Mouse (Mus musculus): ENCODE measurements around the gene Spon1. TPM values are rescaled to one million over a fixed set of nuclear protein-coding genes. Genes with fewer than 3 reads are reported as not detected.
A peak's percentile ranks its signal among the peaks of the same experiment; 100 is the strongest.

The Spon1 gene
- polyA plus RNA-seq, 1 experiment from 2014 or later = 3.2 TPM

DNA sequence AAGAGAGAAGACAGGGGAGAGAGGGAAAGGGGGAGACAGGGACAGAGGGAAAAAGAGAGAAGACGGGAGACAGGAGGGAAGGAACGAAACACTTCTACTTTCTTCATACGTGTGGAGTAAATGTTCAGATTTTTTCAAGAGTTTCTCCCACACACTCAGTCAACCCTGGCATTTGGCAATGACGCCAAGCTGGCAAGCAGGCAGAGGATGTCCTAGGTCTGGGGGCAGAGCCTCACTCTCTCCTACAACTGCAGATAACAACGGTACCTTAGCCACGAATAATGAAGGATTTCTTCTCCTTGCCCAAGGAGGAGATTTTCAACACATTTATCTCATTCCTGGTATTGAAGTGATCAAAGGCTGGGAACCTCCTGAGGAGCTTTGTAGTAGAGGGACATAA, 321.5 kb downstream of the Spon1 start:
- H3K4me3 ChIP-seq (ENCODE audit: low read depth, low read length) = no peak overlapping the region
- no peaks in the 10 kb centered on the region for H3K36me3 ChIP-seq (ENCODE audit: control insufficient read depth, insufficient read depth)
- H3K27me3 ChIP-seq (replicated peaks; ENCODE audit: control insufficient read depth, insufficient read depth, low read length) = no peaks in the 10 kb centered on the region
- no peak for ATAC-seq
- 0 out of 2 replicates have a peak, but pooled peaks cover 11% of the 10 kb centered on the region for H3K4me1 ChIP-seq (replicated peaks; ENCODE audit: control insufficient read depth, insufficient read depth, low read length)
- TF ChIP-seq CTCF (IDR thresholded peaks at IDR 0.05; ENCODE audit: low read depth) = no peak
- no peaks in the 10 kb centered on the region for H3K9me3 ChIP-seq (ENCODE audit: control insufficient read depth)
- WGBS = 43% methylated on average over 6 of the region's 6 CpGs
- H3K9ac ChIP-seq (ENCODE audit: low read depth, low read length) = no peak overlapping the region
- H3K4me2 ChIP-seq (replicated peaks; ENCODE audit: low read depth) = peak overlapping the region; percentile 50
- peak overlapping the region; percentile 79; the same call in 1 of the 2 replicates for H3K27ac ChIP-seq (ENCODE audit: low read depth, low read length)

GRCm38 (mm10) chr7:114087986-114088385, 322.2 kb downstream of the Spon1 start:
- H3K27ac ChIP-seq (ENCODE audit: low read depth, low read length) = peak overlapping the region; percentile 79
- 0 out of 2 replicates have a peak, but pooled peaks cover 11% of the 10 kb centered on the region for H3K4me1 ChIP-seq (replicated peaks; ENCODE audit: control insufficient read depth, insufficient read depth, low read length)
- WGBS = 14% methylated on average over 11 of the region's 11 CpGs
- H3K4me3 ChIP-seq (ENCODE audit: low read depth, low read length) = no peak overlapping the region
- H3K4me2 ChIP-seq (replicated peaks; ENCODE audit: low read depth) = peak overlapping the region; percentile 50
- H3K9ac ChIP-seq (ENCODE audit: low read depth, low read length) = no peak overlapping the region
- no peaks in the 10 kb centered on the region for H3K36me3 ChIP-seq (ENCODE audit: control insufficient read depth, insufficient read depth)
- no peaks in the 10 kb centered on the region for H3K27me3 ChIP-seq (replicated peaks; ENCODE audit: control insufficient read depth, insufficient read depth, low read length)
- no peak for TF ChIP-seq CTCF (IDR thresholded peaks at IDR 0.05; ENCODE audit: low read depth)
- H3K9me3 ChIP-seq (ENCODE audit: control insufficient read depth) = no peaks in the 10 kb centered on the region
- ATAC-seq = peak; percentile 24; the same call in 1 of the 2 replicates

- WGBS = 32% methylated on average over 5 of the region's 5 CpGs
- H3K27me3 ChIP-seq (replicated peaks; ENCODE audit: control insufficient read depth, insufficient read depth, low read length) = no peaks in the 10 kb centered on the region
- peak overlapping the region; percentile 79 for H3K27ac ChIP-seq (ENCODE audit: low read depth, low read length)
- no peaks in the 10 kb centered on the region for H3K36me3 ChIP-seq (ENCODE audit: control insufficient read depth, insufficient read depth)
- H3K9me3 ChIP-seq (ENCODE audit: control insufficient read depth) = no peaks in the 10 kb centered on the region
- peak overlapping the region; percentile 48 for H3K4me2 ChIP-seq (replicated peaks; ENCODE audit: low read depth)
- 0 out of 2 replicates have a peak, but pooled peaks cover 11% of the 10 kb centered on the region for H3K4me1 ChIP-seq (replicated peaks; ENCODE audit: control insufficient read depth, insufficient read depth, low read length)
- ATAC-seq = peak; percentile 88
- TF ChIP-seq CTCF (IDR thresholded peaks at IDR 0.05; ENCODE audit: low read depth) = no peak
- no peak overlapping the region for H3K9ac ChIP-seq (ENCODE audit: low read depth, low read length)
- H3K4me3 ChIP-seq (ENCODE audit: low read depth, low read length) = no peak overlapping the region
Observed at GRCm38 (mm10) chr7:114088918-114089317, 323.1 kb downstream of the Spon1 start.

DNA sequence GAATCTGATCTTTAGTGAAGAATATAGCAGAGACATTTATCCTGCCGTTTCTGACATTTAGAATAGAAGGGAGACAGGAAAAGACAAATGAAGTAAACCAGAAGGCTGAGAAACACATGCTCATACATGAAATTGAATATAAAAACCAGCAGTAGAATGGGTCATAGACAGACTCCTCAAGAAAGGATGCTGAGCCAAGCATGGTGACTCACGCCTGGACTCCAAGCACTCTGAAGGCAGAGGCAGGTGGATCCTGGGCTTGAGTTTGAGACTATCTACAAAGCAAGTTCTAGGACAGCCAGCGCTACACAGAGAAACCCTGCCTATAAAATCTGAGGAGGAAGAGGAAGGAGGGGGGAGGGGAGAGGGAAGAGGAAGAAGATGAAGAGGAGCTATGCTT, 324.4 kb downstream of the Spon1 start:
- WGBS = 75% methylated on average over 3 of the region's 3 CpGs
- TF ChIP-seq CTCF (IDR thresholded peaks at IDR 0.05; ENCODE audit: low read depth) = no peak
- no peak overlapping the region for H3K4me2 ChIP-seq (replicated peaks; ENCODE audit: low read depth)
- no peaks in the 10 kb centered on the region for H3K36me3 ChIP-seq (ENCODE audit: control insufficient read depth, insufficient read depth)
- H3K4me3 ChIP-seq (ENCODE audit: low read depth, low read length) = no peak overlapping the region
- 0 out of 2 replicates have a peak overlapping the region, but pooled peaks have one; percentile 46 for H3K27ac ChIP-seq (ENCODE audit: low read depth, low read length)
- ATAC-seq = no peak
- H3K27me3 ChIP-seq (replicated peaks; ENCODE audit: control insufficient read depth, insufficient read depth, low read length) = no peaks in the 10 kb centered on the region
- no peaks in the 10 kb centered on the region for H3K9me3 ChIP-seq (ENCODE audit: control insufficient read depth)
- 0 out of 2 replicates have a peak, but pooled peaks cover 11% of the 10 kb centered on the region for H3K4me1 ChIP-seq (replicated peaks; ENCODE audit: control insufficient read depth, insufficient read depth, low read length)
- H3K9ac ChIP-seq (ENCODE audit: low read depth, low read length) = no peak overlapping the region

GRCm38 (mm10) chr7:114090892-114091545, 325.2 kb downstream of the Spon1 start:
- Histone ChIP-seq H3K27ac (ENCODE audit: low read depth, low read length) (peak overlapping the region; percentile 46; the same call in 1 of the 2 replicates), H3K9me3 (ENCODE audit: control insufficient read depth) (no peaks in the 10 kb centered on the region), H3K4me1 (replicated peaks; ENCODE audit: control insufficient read depth, insufficient read depth, low read length) (0 out of 2 replicates have a peak, but pooled peaks cover 11% of the 10 kb centered on the region), H3K27me3 (replicated peaks; ENCODE audit: control insufficient read depth, insufficient read depth, low read length) (no peaks in the 10 kb centered on the region), H3K36me3 (ENCODE audit: control insufficient read depth, insufficient read depth) (no peaks in the 10 kb centered on the region), H3K9ac (ENCODE audit: low read depth, low read length) (no peak overlapping the region), H3K4me3 (ENCODE audit: low read depth, low read length) (no peak overlapping the region), H3K4me2 (replicated peaks; ENCODE audit: low read depth) (peak overlapping the region; percentile 33; the same call in 1 of the 2 replicates)
- WGBS = 36% methylated on average over 10 of the region's 10 CpGs
- ATAC-seq = peak; percentile 67
- no peak for TF ChIP-seq CTCF (IDR thresholded peaks at IDR 0.05; ENCODE audit: low read depth)

All from intestine, postnatal 0 days (tissue).